Mouse (Mus musculus) lung, postnatal 0 days (tissue): ENCODE results near the gene Ackr4.

Source experiments
- CTCF ChIP-seq: IDR thresholded peaks from 2 replicates; pipeline ENCODE4 v1.5.1; 2016; ENCODE audit warnings: antibody characterized with exemption, mild to moderate bottlenecking
- EP300 ChIP-seq: IDR thresholded peaks from 2 replicates; pipeline ENCODE4 v1.6.1; 2016; ENCODE audit warnings: antibody characterized with exemption, mild to moderate bottlenecking, control low read depth

- TF ChIP-seq CTCF (no peak), EP300 (no peak)
Measured at GRCm38 (mm10) chr9:104106930-104107329, 19.8 kb downstream of the Ackr4 start.
